In the genomic region with DNA sequence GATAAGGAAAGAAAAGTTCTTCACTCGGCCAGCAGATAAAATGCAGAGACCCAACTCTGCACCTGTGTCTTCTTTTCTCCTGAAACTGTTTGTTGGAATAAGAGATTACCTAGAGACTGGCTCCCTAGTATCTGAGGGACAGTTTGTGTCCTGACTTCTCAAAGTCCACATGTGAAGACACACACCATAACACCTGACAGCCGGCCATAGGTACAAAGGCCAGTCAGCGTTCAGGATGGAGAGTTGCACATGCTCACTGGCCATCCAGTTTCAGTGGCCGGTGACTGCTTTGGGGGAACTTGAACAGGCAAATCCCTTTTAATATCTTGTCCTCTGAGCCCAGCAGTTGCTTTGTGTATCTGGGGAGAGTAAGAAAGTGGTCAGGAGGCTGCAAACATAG, we compare ENCODE assay signal across 32 mouse cellular contexts. TPM values are rescaled to one million over a fixed set of nuclear protein-coding genes. Genes with fewer than 3 reads are reported as not detected.
A peak's percentile ranks its signal among the peaks of the same experiment; 100 is the strongest.
DNase-seq lines count a peak whose midpoint lies in the region; ATAC-seq and TF ChIP-seq lines count a peak whose summit lies in the region.
"Had no signal": no experiment of that assay in that cellular context is flagged by ENCODE, and none has a peak within 500 bp of the region (broad histone marks: within the 10 kb centered on the region; RNA-seq: fewer than 3 reads in every experiment).

No protein-coding gene starts in this region.

- H3K4me2 ChIP-seq in liver, embryonic 14.5 days (ENCODE audit: low read depth) = no peak overlapping the region
- H3K4me2 ChIP-seq: embryonic facial prominence, embryonic 12.5 days; forebrain, embryonic 15.5 days; heart, embryonic 13.5 days; hindbrain, embryonic 14.5 days; lung, embryonic 15.5 days; midbrain, embryonic 15.5 days; neural tube, embryonic 15.5 days; stomach, embryonic 15.5 days had no signal

- WGBS in liver, embryonic 14.5 days (ENCODE audit: insufficient replicate concordance) = 55% methylated on average over 4 of the region's 4 CpGs

- no peaks in the 10 kb centered on the region for H3K36me3 ChIP-seq in liver, embryonic 14.5 days (replicated peaks; ENCODE audit: control insufficient read depth, insufficient read depth, low read depth)
- H3K36me3 ChIP-seq: embryonic facial prominence, embryonic 12.5 days; forebrain, embryonic 10.5 days; heart, embryonic 13.5 days; lung, embryonic 15.5 days; midbrain, embryonic 10.5 days; stomach, embryonic 15.5 days had no signal

- TF ChIP-seq EP300 in liver, embryonic 14.5 days (IDR thresholded peaks at IDR 0.05; ENCODE audit: low read depth) = no peak

- no peaks in the 10 kb centered on the region for H3K27me3 ChIP-seq in liver, embryonic 14.5 days (ENCODE audit: control insufficient read depth, insufficient read depth, low read length)
- H3K27me3 ChIP-seq: forebrain, embryonic 15.5 days; lung, embryonic 15.5 days; midbrain, embryonic 15.5 days; neural tube, embryonic 15.5 days; stomach, embryonic 15.5 days had no signal

- H3K4me1 ChIP-seq in liver, embryonic 14.5 days (replicated peaks; ENCODE audit: control insufficient read depth in 2 of 2, insufficient read depth in 2 of 2, low read length in 1 of 2) = peaks cover 0 to 10% of the 10 kb centered on the region in 2 experiments; a peak in 2 of 4 replicates
- H3K4me1 ChIP-seq: embryonic facial prominence, embryonic 12.5 days; forebrain, embryonic 10.5 days; heart, embryonic 13.5 days; lung, embryonic 15.5 days; midbrain, embryonic 10.5 days; midbrain, embryonic 15.5 days; neural tube, embryonic 15.5 days; stomach, embryonic 15.5 days had no signal

- H3K9ac ChIP-seq in liver, embryonic 14.5 days (replicated peaks) = no peak overlapping the region
- H3K9ac ChIP-seq: embryonic facial prominence, embryonic 12.5 days; forebrain, embryonic 15.5 days; heart, embryonic 13.5 days; hindbrain, embryonic 14.5 days; lung, embryonic 15.5 days; midbrain, embryonic 15.5 days; neural tube, embryonic 15.5 days; stomach, embryonic 15.5 days had no signal

- H3K27ac ChIP-seq in liver, embryonic 14.5 days = peak overlapping the region; percentile 18; the same call in 1 of the 2 replicates
- no peak overlapping the region for H3K27ac ChIP-seq in left cerebral cortex, adult 2 months
- H3K27ac ChIP-seq: embryonic facial prominence, embryonic 12.5 days; forebrain, embryonic 10.5 days; forebrain, embryonic 15.5 days; gastrocnemius, adult 2 months; heart, embryonic 13.5 days; hindbrain, embryonic 14.5 days; lung, embryonic 15.5 days; midbrain, embryonic 10.5 days; midbrain, embryonic 15.5 days; neural tube, embryonic 15.5 days; stomach, embryonic 15.5 days had no signal

- DNase-seq in kidney, adult 9 months = peak; percentile 53
- no peak for DNase-seq in kidney, postnatal 4 days
- peak; percentile 44 to 49 for DNase-seq in kidney, postnatal 36 days
- DNase-seq in liver, embryonic 14.5 days (ENCODE audit: low read depth in 3 of 3, low spot score in 3 of 3) = no peak
- no peak for DNase-seq in testis, postnatal 14 days (ENCODE audit: low spot score)
- no peak for DNase-seq in c-Kit-positive CD71-positive TER-119-positive erythroid progenitor cells, embryonic 14.5 days (ENCODE audit: low spot score)
- DNase-seq in left cerebral cortex, adult 2 months (ENCODE audit: extremely low spot score in 1 of 2, low spot score in 2 of 2) = no peak
- DNase-seq: adrenal gland, adult 2 months; adrenal gland, postnatal 36 days; B cell, adult 2 months; cerebellum, adult 8-10 months; cerebellum, postnatal 25 days; gastrocnemius, adult 2 months; gastrocnemius, postnatal 36 days; heart, postnatal 10 days; left cerebral cortex, postnatal 4 days; right cerebral cortex, postnatal 25 days; thymus, postnatal 14 days had no signal

- TF ChIP-seq CTCF in liver, embryonic 14.5 days (IDR thresholded peaks at IDR 0.05; ENCODE audit: low read depth) = no peak
- TF ChIP-seq CTCF in left cerebral cortex, adult 2 months (IDR thresholded peaks at IDR 0.05) = no peak

- intact Hi-C loops in left cerebral cortex, adult 2 months (cut with DNase I) = no loop called here

- H3K4me3 ChIP-seq in liver, embryonic 14.5 days (ENCODE audit: insufficient read depth in 1 of 2, low read depth in 2 of 2, low read length in 2 of 2) = no peak overlapping the region
- H3K4me3 ChIP-seq in left cerebral cortex, adult 2 months = no peak overlapping the region
- H3K4me3 ChIP-seq: embryonic facial prominence, embryonic 12.5 days; forebrain, embryonic 10.5 days; forebrain, embryonic 15.5 days; gastrocnemius, adult 2 months; heart, embryonic 13.5 days; lung, embryonic 15.5 days; midbrain, embryonic 10.5 days; midbrain, embryonic 15.5 days; neural tube, embryonic 15.5 days; stomach, embryonic 15.5 days had no signal

- ATAC-seq in liver, embryonic 14.5 days (ENCODE audit: insufficient read depth) = peak; percentile 70; the same call in 1 of the 2 replicates
- ATAC-seq: activated CD4-positive, CD25-positive, alpha-beta regulatory T cell, adult 4 months; forebrain, embryonic 15.5 days; intestine, postnatal 0 days; midbrain, embryonic 15.5 days had no signal

- no peaks in the 10 kb centered on the region for H3K9me3 ChIP-seq in liver, embryonic 14.5 days (ENCODE audit: control insufficient read depth, low read length)
- H3K9me3 ChIP-seq: embryonic facial prominence, embryonic 12.5 days; forebrain, embryonic 10.5 days; forebrain, embryonic 15.5 days; heart, embryonic 13.5 days; lung, embryonic 15.5 days; midbrain, embryonic 10.5 days; midbrain, embryonic 15.5 days; neural tube, embryonic 15.5 days; stomach, embryonic 15.5 days had no signal

RNA-seq across cellular contexts. Expression of a gene that starts 38.3 kb away (rescaled TPM):
- 0.22 and 0.36 TPM in 2 replicates for polyA plus RNA-seq in liver, embryonic 14.5 days (2012; rRNA removed)
- polyA plus RNA-seq in liver, embryonic 14.5 days (2014; fragmentation: Nextera tagmentation; extraction: Ambion mirVana) = 0.08 and 0.15 TPM in 2 replicates
- total RNA-seq in left cerebral cortex, adult 2 months (2021) = 100 to 1,000 TPM; 220 to 221 TPM
- total RNA-seq: hematopoietic stem cell, adult 5-6 weeks; megakaryocyte progenitor cell, adult 5-6 weeks had no signal
- polyA plus RNA-seq: activated CD4-positive, CD25-positive, alpha-beta regulatory T cell, adult 4 months had no signal

Comparison
In these comparisons a context has a peak if more than half of its experiments do, and no peak if none do; other contexts are left out.
1. DNase-seq: peak in kidney, adult 9 months (single experiment) and kidney, postnatal 36 days (2 of 2); none in kidney, postnatal 4 days (0 of 2), liver, embryonic 14.5 days (0 of 3), testis, postnatal 14 days (single experiment), c-Kit-positive CD71-positive TER-119-positive erythroid progenitor cells, embryonic 14.5 days (single experiment) and left cerebral cortex, adult 2 months (0 of 2).